19 mouse cellular contexts compared by ENCODE assay signal in genomic region chr4:41575914-41576313, GRCm38 (mm10). TPM values are rescaled to one million over a fixed set of nuclear protein-coding genes. Genes with fewer than 3 reads are reported as not detected.
A peak's percentile ranks its signal among the peaks of the same experiment; 100 is the strongest.
DNase-seq lines count a peak whose midpoint lies in the region; ATAC-seq and TF ChIP-seq lines count a peak whose summit lies in the region.
"Had no signal": no experiment of that assay in that cellular context is flagged by ENCODE, and none has a peak within 500 bp of the region (broad histone marks: within the 10 kb centered on the region; RNA-seq: fewer than 3 reads in every experiment).

No protein-coding gene starts in this region.

- no peaks in the 10 kb centered on the region for H3K9me3 ChIP-seq in heart, postnatal 0 days (replicated peaks; ENCODE audit: control insufficient read depth, low read length)
- no peaks in the 10 kb centered on the region for H3K9me3 ChIP-seq in embryonic facial prominence, embryonic 14.5 days (ENCODE audit: control insufficient read depth, low read length)
- H3K9me3 ChIP-seq: megakaryocyte, embryonic 14.5 days; stomach, embryonic 15.5 days had no signal

- H3K4me2 ChIP-seq in heart, postnatal 0 days (ENCODE audit: low read depth, low read length), result no peak overlapping the region
- no peak overlapping the region for H3K4me2 ChIP-seq in embryonic facial prominence, embryonic 14.5 days (ENCODE audit: low read depth, low read length)
- H3K4me2 ChIP-seq: stomach, embryonic 15.5 days had no signal

- TF ChIP-seq POLR2A in heart, adult 2 months (IDR thresholded peaks at IDR 0.05; ENCODE audit: insufficient read depth, low read depth, low read length), result no peak

- intact Hi-C loops in heart, adult 2 months (cut with DNase I), result no loop called here

- ATAC-seq in heart, postnatal 0 days (ENCODE audit: insufficient read depth, low read depth), result peak; percentile 39
- no peak for ATAC-seq in embryonic facial prominence, embryonic 14.5 days (ENCODE audit: low read depth)
- ATAC-seq: CD4-positive, CD25-positive, alpha-beta regulatory T cell, adult 4 months; forebrain, postnatal 0 days; intestine, embryonic 16.5 days had no signal

- no peak for TF ChIP-seq CTCF in heart, postnatal 0 days (IDR thresholded peaks at IDR 0.05; ENCODE audit: low read depth)
- TF ChIP-seq CTCF in heart, adult 2 months (IDR thresholded peaks at IDR 0.05), result no peak

- H3K4me3 ChIP-seq in heart, postnatal 0 days (ENCODE audit: low read depth, low read length), result no peak overlapping the region
- no peak overlapping the region for H3K4me3 ChIP-seq in heart, adult 2 months
- H3K4me3 ChIP-seq in embryonic facial prominence, embryonic 14.5 days (ENCODE audit: low read depth, low read length), result no peak overlapping the region
- H3K4me3 ChIP-seq: erythroblast, embryonic 14.5 days; megakaryocyte, embryonic 14.5 days; stomach, embryonic 15.5 days had no signal

- DNase-seq in heart, postnatal 0 days (ENCODE audit: low spot score), result no peak
- DNase-seq in heart, adult 2 months, result no peak
- peak; percentile 31 for DNase-seq in lung, postnatal 10 days
- DNase-seq in lung, postnatal 36 days, result no peak
- peak; percentile 48 for DNase-seq in embryonic facial prominence, embryonic 14.5 days (ENCODE audit: low spot score)
- no peak for DNase-seq in cerebellum, adult 11-12 months
- no peak for DNase-seq in cerebellum, postnatal 25 days
- DNase-seq: forebrain, postnatal 0 days; gastrocnemius, postnatal 14 days; kidney, postnatal 36 days; liver; lung, adult 18-20 months; spleen, adult 18-20 months had no signal

- no peak overlapping the region for H3K9ac ChIP-seq in heart, postnatal 0 days (replicated peaks; ENCODE audit: low read depth, low read length)
- H3K9ac ChIP-seq in heart, adult 2 months (ENCODE audit: low read depth, low read length), result no peak overlapping the region
- H3K9ac ChIP-seq in embryonic facial prominence, embryonic 14.5 days (ENCODE audit: low read depth, low read length), result no peak overlapping the region
- H3K9ac ChIP-seq: forebrain, postnatal 0 days; stomach, embryonic 15.5 days had no signal

- no peaks in the 10 kb centered on the region for H3K79me2 ChIP-seq in heart, adult 2 months (replicated peaks; ENCODE audit: control insufficient read depth, insufficient read depth, low read length)

- WGBS in heart, postnatal 0 days, result 15% methylated on average over 6 of the region's 6 CpGs
- WGBS in heart, adult 2 months, result 35% methylated on average over 6 of the region's 6 CpGs
- WGBS in embryonic facial prominence, embryonic 14.5 days, result 23% methylated on average over 6 of the region's 6 CpGs

- no peaks in the 10 kb centered on the region for H3K36me3 ChIP-seq in heart, postnatal 0 days (replicated peaks; ENCODE audit: control insufficient read depth, insufficient read depth, low read length)
- no peaks in the 10 kb centered on the region for H3K36me3 ChIP-seq in heart, adult 2 months (ENCODE audit: control insufficient read depth, insufficient read depth, low read length)
- no peaks in the 10 kb centered on the region for H3K36me3 ChIP-seq in embryonic facial prominence, embryonic 14.5 days (ENCODE audit: control insufficient read depth, insufficient read depth, low read length)
- H3K36me3 ChIP-seq: stomach, embryonic 15.5 days had no signal

- peaks cover 8% of the 10 kb centered on the region; the same call in 1 of the 2 replicates for H3K4me1 ChIP-seq in heart, postnatal 0 days (ENCODE audit: control insufficient read depth, insufficient read depth)
- H3K4me1 ChIP-seq in heart, adult 2 months (ENCODE audit: control insufficient read depth, insufficient read depth, low read length), result peaks cover 3% of the 10 kb centered on the region; the same call in 1 of the 2 replicates
- H3K4me1 ChIP-seq in embryonic facial prominence, embryonic 14.5 days (ENCODE audit: control insufficient read depth, insufficient read depth, low read length), result 0 out of 2 replicates have a peak, but pooled peaks cover 13% of the 10 kb centered on the region

- no peaks in the 10 kb centered on the region for H3K27me3 ChIP-seq in heart, postnatal 0 days (ENCODE audit: control insufficient read depth, insufficient read depth, low read length)
- no peaks in the 10 kb centered on the region for H3K27me3 ChIP-seq in heart, adult 2 months (ENCODE audit: control insufficient read depth, insufficient read depth, low read length)
- 0 out of 2 replicates have a peak, but pooled peaks cover 9% of the 10 kb centered on the region for H3K27me3 ChIP-seq in embryonic facial prominence, embryonic 14.5 days (replicated peaks; ENCODE audit: control insufficient read depth, insufficient read depth, low read length)
- H3K27me3 ChIP-seq: stomach, embryonic 15.5 days had no signal

- TF ChIP-seq EP300 in heart, postnatal 0 days (IDR thresholded peaks at IDR 0.05; ENCODE audit: low read depth), result no peak
- TF ChIP-seq EP300 in heart, adult 2 months (IDR thresholded peaks at IDR 0.05; ENCODE audit: insufficient read depth, low read depth, low read length), result no peak

- H3K27ac ChIP-seq in heart, postnatal 0 days (ENCODE audit: low read depth), result 0 out of 2 replicates have a peak overlapping the region, but pooled peaks have one; percentile 31
- H3K27ac ChIP-seq in heart, adult 2 months, result no peak overlapping the region
- H3K27ac ChIP-seq in embryonic facial prominence, embryonic 14.5 days (replicated peaks; ENCODE audit: low read depth, low read length), result no peak overlapping the region
- H3K27ac ChIP-seq: stomach, embryonic 15.5 days had no signal

RNA-seq across cellular contexts. Expression of gene Dnaic1, which starts 6.3 kb away (rescaled TPM):
- 2.2 and 12.9 TPM in 2 replicates for total RNA-seq in heart, postnatal 0 days (2014; rRNA removed; ENCODE audit: low replicate concordance)
- 1.8 and 2.1 TPM in 2 replicates for polyA plus RNA-seq in heart, postnatal 0 days (2015; fragmentation: Nextera tagmentation; extraction: Ambion mirVana)
- 1 to 10 TPM in 1 of 2 experiments, under 1 TPM in 1; 0.94 to 2.3 TPM for total RNA-seq in heart, adult 2 months (2021)
- 7.3 and 8.6 TPM in 2 replicates for polyA plus RNA-seq in heart, adult 2 months (2012; rRNA removed)
- 1.6 and 3.7 TPM in 2 replicates for polyA plus RNA-seq in embryonic facial prominence, embryonic 14.5 days (2014; fragmentation: Nextera tagmentation; extraction: Ambion mirVana)
- total RNA-seq: MEL had no signal
- polyA plus RNA-seq: CD4-positive, CD25-positive, alpha-beta regulatory T cell, adult 4 months; erythroblast, embryonic 14.5 days had no signal

RNA-seq across cellular contexts. Expression of gene Fam219a, which starts 6.6 kb away (rescaled TPM):
- 4.0 and 10.7 TPM in 2 replicates for total RNA-seq in heart, postnatal 0 days (2014; rRNA removed; ENCODE audit: low replicate concordance)
- polyA plus RNA-seq in heart, postnatal 0 days (2015; fragmentation: Nextera tagmentation; extraction: Ambion mirVana), result 2.3 and 3.1 TPM in 2 replicates
- 10 to 100 TPM; 13.4 to 14.4 TPM for total RNA-seq in heart, adult 2 months (2021)
- 15.8 and 18.4 TPM in 2 replicates for polyA plus RNA-seq in heart, adult 2 months (2012; rRNA removed)
- 4.0 and 4.1 TPM in 2 replicates for polyA plus RNA-seq in embryonic facial prominence, embryonic 14.5 days (2014; fragmentation: Nextera tagmentation; extraction: Ambion mirVana)

RNA-seq across cellular contexts. Expression of gene 1110017D15Rik, which starts 58.8 kb away (rescaled TPM):
- total RNA-seq in heart, postnatal 0 days (2014; rRNA removed; ENCODE audit: low replicate concordance), result not detected in 2 replicates
- polyA plus RNA-seq in heart, postnatal 0 days (2015; fragmentation: Nextera tagmentation; extraction: Ambion mirVana), result 0.18 and 1.0 TPM in 2 replicates
- total RNA-seq in heart, adult 2 months (2021), result not detected
- polyA plus RNA-seq in heart, adult 2 months (2012; rRNA removed), result 0.94 and 3.2 TPM in 2 replicates
- polyA plus RNA-seq in embryonic facial prominence, embryonic 14.5 days (2014; fragmentation: Nextera tagmentation; extraction: Ambion mirVana), result 6.0 and 16.3 TPM in 2 replicates
- total RNA-seq: MEL had no signal
- polyA plus RNA-seq: CD4-positive, CD25-positive, alpha-beta regulatory T cell, adult 4 months; erythroblast, embryonic 14.5 days had no signal

Comparison
In these comparisons a context has a peak if more than half of its experiments do, and no peak if none do; other contexts are left out.
1. DNase-seq: peak in lung, postnatal 10 days (single experiment) and embryonic facial prominence, embryonic 14.5 days (single experiment); none in heart, postnatal 0 days (single experiment), heart, adult 2 months (0 of 2), lung, postnatal 36 days (single experiment), cerebellum, adult 11-12 months (single experiment) and cerebellum, postnatal 25 days (0 of 2).